Mouse (Mus musculus): ENCODE results near the gene Fbxw8. TPM values are rescaled to one million over a fixed set of nuclear protein-coding genes. Genes with fewer than 3 reads are reported as not detected.

The Fbxw8 gene
- polyA plus RNA-seq, 1 experiment from 2014 or later = 25.6 TPM

DNA sequence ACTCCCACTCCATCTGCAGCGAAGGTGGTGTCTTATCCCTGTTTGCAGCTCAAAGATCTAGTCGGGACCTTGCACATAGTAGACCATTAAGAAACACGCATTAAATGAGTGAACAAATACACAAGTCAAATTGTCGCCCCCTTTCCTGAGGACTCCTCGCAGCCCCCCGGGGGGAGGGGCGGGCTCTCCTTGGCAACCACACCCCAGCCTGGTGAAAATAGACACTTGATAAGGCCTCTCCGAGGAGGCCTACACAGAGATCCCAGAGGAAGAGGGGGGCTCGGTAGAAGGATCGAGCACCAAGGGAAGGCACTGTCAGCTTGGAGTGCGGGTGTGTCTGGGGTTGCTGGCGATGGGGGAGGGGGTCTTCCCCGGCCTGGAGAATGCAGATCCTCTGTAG is 128.9 kb downstream of the Fbxw8 start:
- H3K4me1 ChIP-seq (replicated peaks) = peaks cover 45% of the 10 kb centered on the region
- no peaks in the 10 kb centered on the region for H3K9me3 ChIP-seq
- under 1% methylated on average over 13 of the region's 13 CpGs for WGBS
- peak overlapping the region; percentile 8; the same call in 1 of the 2 replicates for H3K9ac ChIP-seq (replicated peaks)
- no peak for ATAC-seq
- H3K36me3 ChIP-seq = no peaks in the 10 kb centered on the region
- peak overlapping the region; percentile 99; the same call in 1 of the 2 replicates for H3K4me2 ChIP-seq (replicated peaks)
- H3K27me3 ChIP-seq = peaks cover 60% of the 10 kb centered on the region
- H3K4me3 ChIP-seq (replicated peaks) = no peak overlapping the region
- no peak overlapping the region for H3K27ac ChIP-seq

GRCm38 (mm10) chr5:118025880-118026279 is 129.4 kb downstream of the Fbxw8 start:
- WGBS = 2% methylated on average over 12 of the region's 12 CpGs
- H3K4me1 ChIP-seq (replicated peaks) = peaks cover 43% of the 10 kb centered on the region
- H3K9ac ChIP-seq (replicated peaks) = peak overlapping the region; percentile 8; the same call in 1 of the 2 replicates
- no peak overlapping the region for H3K4me3 ChIP-seq (replicated peaks)
- no peak overlapping the region for H3K27ac ChIP-seq
- ATAC-seq = no peak
- H3K36me3 ChIP-seq = no peaks in the 10 kb centered on the region
- H3K9me3 ChIP-seq = no peaks in the 10 kb centered on the region
- peaks cover 58% of the 10 kb centered on the region for H3K27me3 ChIP-seq
- peak overlapping the region; percentile 99; the same call in 1 of the 2 replicates for H3K4me2 ChIP-seq (replicated peaks)

GRCm38 (mm10) chr5:118023053-118023452 is 132.2 kb downstream of the Fbxw8 start:
- no peak for ATAC-seq
- Histone ChIP-seq H3K4me2 (replicated peaks) (no peak overlapping the region), H3K4me3 (replicated peaks) (no peak overlapping the region), H3K27me3 (peaks cover 30% of the 10 kb centered on the region), H3K27ac (no peak overlapping the region), H3K9me3 (no peaks in the 10 kb centered on the region), H3K36me3 (no peaks in the 10 kb centered on the region), H3K4me1 (replicated peaks) (peaks cover 23% of the 10 kb centered on the region), H3K9ac (replicated peaks) (no peak overlapping the region)
- WGBS = 84% methylated on average over 3 of the region's 3 CpGs

- H3K4me1 ChIP-seq (replicated peaks) = peaks cover 8% of the 10 kb centered on the region
- no peak overlapping the region for H3K27ac ChIP-seq
- 75% methylated on average over 11 of the region's 11 CpGs for WGBS
- H3K4me3 ChIP-seq (replicated peaks) = no peak overlapping the region
- H3K4me2 ChIP-seq (replicated peaks) = no peak overlapping the region
- ATAC-seq = no peak
- H3K36me3 ChIP-seq = no peaks in the 10 kb centered on the region
- no peaks in the 10 kb centered on the region for H3K27me3 ChIP-seq
- H3K9me3 ChIP-seq = no peaks in the 10 kb centered on the region
- H3K9ac ChIP-seq (replicated peaks) = no peak overlapping the region
Measured at GRCm38 (mm10) chr5:118019905-118020304, 135.4 kb downstream of the Fbxw8 start.

GRCm38 (mm10) chr5:118017527-118017926 is 137.7 kb downstream of the Fbxw8 start:
- H3K9ac ChIP-seq (replicated peaks) = no peak overlapping the region
- peaks cover 15% of the 10 kb centered on the region for H3K4me1 ChIP-seq (replicated peaks)
- H3K9me3 ChIP-seq = no peaks in the 10 kb centered on the region
- no peaks in the 10 kb centered on the region for H3K27me3 ChIP-seq
- no peak overlapping the region for H3K4me3 ChIP-seq (replicated peaks)
- no peaks in the 10 kb centered on the region for H3K36me3 ChIP-seq
- H3K27ac ChIP-seq = no peak overlapping the region
- ATAC-seq = no peak
- WGBS = 58% methylated on average over 5 of the region's 5 CpGs
- H3K4me2 ChIP-seq (replicated peaks) = no peak overlapping the region

DNA sequence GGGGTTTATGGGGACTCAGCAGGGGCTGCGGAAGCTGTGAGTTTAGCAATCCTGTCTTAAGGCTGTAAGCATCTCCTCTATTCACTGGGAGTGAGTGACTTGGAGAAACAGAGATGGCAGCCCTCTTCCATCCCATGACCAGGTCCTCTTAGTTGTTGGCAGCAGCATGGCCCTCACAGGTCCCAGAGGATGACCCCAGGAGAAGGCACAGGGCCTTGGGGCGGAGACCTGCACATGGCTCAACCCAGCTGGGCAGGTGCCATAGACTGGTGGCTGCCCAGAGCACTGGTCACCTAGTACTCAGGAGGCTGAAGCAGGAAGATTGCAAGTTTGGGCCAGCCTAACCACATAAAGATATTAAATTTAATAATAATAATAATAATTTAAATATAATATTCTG is 139.6 kb downstream of the Fbxw8 start:
- Histone ChIP-seq H3K4me2 (replicated peaks) (no peak overlapping the region), H3K9me3 (no peaks in the 10 kb centered on the region), H3K27me3 (no peaks in the 10 kb centered on the region), H3K36me3 (peaks cover 4% of the 10 kb centered on the region), H3K4me3 (replicated peaks) (no peak overlapping the region), H3K9ac (replicated peaks) (no peak overlapping the region), H3K4me1 (replicated peaks) (peaks cover 27% of the 10 kb centered on the region), H3K27ac (no peak overlapping the region)
- no peak for ATAC-seq
- 90% methylated on average over 2 of the region's 2 CpGs for WGBS

DNA sequence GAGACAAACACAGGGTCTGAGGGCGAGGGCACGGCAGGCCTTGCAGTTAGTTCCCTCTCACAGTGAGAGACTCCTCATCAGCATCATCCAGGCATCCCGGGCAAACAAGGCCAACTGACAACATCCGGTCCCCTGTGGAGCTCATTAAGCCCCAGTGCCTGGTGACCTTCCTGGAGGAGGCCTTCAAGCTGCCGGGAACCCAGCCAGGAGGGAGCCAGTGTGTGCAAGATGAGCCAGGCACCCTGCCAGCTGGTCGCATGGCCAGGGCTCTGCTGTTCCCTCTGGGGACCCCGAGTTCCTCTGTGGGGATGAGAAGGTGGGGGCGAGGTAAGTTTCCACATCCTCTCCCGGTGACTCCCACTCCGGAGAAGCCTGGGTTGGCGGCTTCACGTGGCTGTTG is 140.2 kb downstream of the Fbxw8 start:
- 22% methylated on average over 12 of the region's 12 CpGs for WGBS
- 0 out of 2 replicates have a peak overlapping the region, but pooled peaks have one; percentile 19 for H3K27ac ChIP-seq
- peak; percentile 51 for ATAC-seq
- H3K9ac ChIP-seq (replicated peaks) = no peak overlapping the region
- peaks cover 33% of the 10 kb centered on the region for H3K4me1 ChIP-seq (replicated peaks)
- no peaks in the 10 kb centered on the region for H3K9me3 ChIP-seq
- no peaks in the 10 kb centered on the region for H3K27me3 ChIP-seq
- no peak overlapping the region for H3K4me3 ChIP-seq (replicated peaks)
- H3K4me2 ChIP-seq (replicated peaks) = no peak overlapping the region
- H3K36me3 ChIP-seq = peaks cover 11% of the 10 kb centered on the region

Other genes starting within 250 kb of the Fbxw8 start
- 152 and 154 TPM in 2 replicates for gene Fbxo21, start 178.7 kb downstream of the Fbxw8 start, polyA plus RNA-seq (2015; fragmentation: Nextera tagmentation; extraction: Ambion mirVana)
- 2.9 TPM in 2 replicates for gene Tesc, start 127.7 kb downstream of the Fbxw8 start, polyA plus RNA-seq (2015; fragmentation: Nextera tagmentation; extraction: Ambion mirVana)
- 0.68 and 0.73 TPM in 2 replicates for gene Hrk, start 9.2 kb upstream of the Fbxw8 start, polyA plus RNA-seq (2015; fragmentation: Nextera tagmentation; extraction: Ambion mirVana)
- 12.6 and 13.1 TPM in 2 replicates for gene Rnft2, start 89.7 kb upstream of the Fbxw8 start, polyA plus RNA-seq (2015; fragmentation: Nextera tagmentation; extraction: Ambion mirVana)
- gene 2410131K14Rik, start 89.8 kb upstream of the Fbxw8 start, polyA plus RNA-seq (2015; fragmentation: Nextera tagmentation; extraction: Ambion mirVana) = 15.0 and 15.1 TPM in 2 replicates